Mouse (Mus musculus): Measurements from ENCODE around the gene Mtmr12. TPM values are rescaled to one million over a fixed set of nuclear protein-coding genes. Genes with fewer than 3 reads are reported as not detected.

Mtmr12 gene
- polyA plus RNA-seq, 1 experiment from 2014 or later = 23.4 TPM

DNA sequence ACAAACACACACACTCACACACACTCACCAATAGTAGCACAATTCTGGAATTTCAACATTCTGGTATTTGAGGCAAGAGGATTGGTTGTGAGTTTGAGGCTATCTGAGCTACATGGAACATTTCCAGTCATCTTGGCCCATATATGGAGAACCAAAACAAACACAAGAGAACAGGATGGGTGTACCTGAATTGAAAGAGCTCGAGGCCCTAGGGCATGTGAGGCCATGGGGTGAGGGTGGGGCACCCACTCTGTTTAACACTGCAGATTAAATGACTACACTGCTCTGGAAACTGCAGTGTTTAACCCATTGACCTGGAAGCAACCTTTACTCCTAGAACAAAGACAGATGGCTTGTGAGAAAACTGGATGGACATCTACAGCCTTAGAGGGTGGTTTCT is 108.4 kb downstream of the Mtmr12 start:
- H3K9me3 ChIP-seq (ENCODE audit: low read depth, low read length) = no peaks in the 10 kb centered on the region
- H3K4me1 ChIP-seq (ENCODE audit: insufficient read depth) = no peaks in the 10 kb centered on the region
- no peak overlapping the region for H3K4me2 ChIP-seq
- H3K27me3 ChIP-seq (ENCODE audit: insufficient read depth, low read length) = no peaks in the 10 kb centered on the region
- DNase-seq (no peak), ATAC-seq (ENCODE audit: insufficient read depth) (no peak)
- no peak overlapping the region for H3K27ac ChIP-seq (ENCODE audit: low read depth)
- 3% methylated on average over 1 of the region's 1 CpGs for WGBS
- H3K4me3 ChIP-seq (ENCODE audit: low read depth, low read length) = no peak overlapping the region
- no peak overlapping the region for H3K9ac ChIP-seq
- TF ChIP-seq CTCF (IDR thresholded peaks at IDR 0.05; ENCODE audit: low read depth) = no peak
- H3K36me3 ChIP-seq (ENCODE audit: insufficient read depth) = no peaks in the 10 kb centered on the region

DNA sequence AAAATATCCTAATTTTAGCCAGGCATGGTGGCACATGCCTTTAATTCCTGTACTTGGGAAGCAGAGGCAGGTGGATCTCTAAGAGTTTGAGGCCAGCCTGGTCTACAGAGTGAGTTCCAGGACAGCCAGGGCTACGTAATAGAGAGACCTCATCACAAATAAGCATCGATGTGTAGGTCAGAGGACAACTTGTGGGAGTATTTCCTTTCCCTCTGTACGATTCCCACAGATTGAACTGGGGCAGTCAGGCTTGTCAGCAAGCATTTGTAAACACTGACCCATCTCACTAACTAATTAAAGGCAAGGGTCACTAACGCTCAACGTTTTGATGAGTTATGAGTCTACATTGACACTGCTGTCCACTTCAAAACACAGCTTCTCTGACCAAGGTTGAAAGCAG is 109.8 kb downstream of the Mtmr12 start:
- H3K4me2 ChIP-seq = no peak overlapping the region
- H3K9ac ChIP-seq = no peak overlapping the region
- no peaks in the 10 kb centered on the region for H3K27me3 ChIP-seq (ENCODE audit: insufficient read depth, low read length)
- ATAC-seq (ENCODE audit: insufficient read depth) (no peak), DNase-seq (no peak)
- H3K36me3 ChIP-seq (ENCODE audit: insufficient read depth) = no peaks in the 10 kb centered on the region
- no peaks in the 10 kb centered on the region for H3K4me1 ChIP-seq (ENCODE audit: insufficient read depth)
- no peak overlapping the region for H3K27ac ChIP-seq (ENCODE audit: low read depth)
- H3K9me3 ChIP-seq (ENCODE audit: low read depth, low read length) = no peaks in the 10 kb centered on the region
- 70% methylated on average over 5 of the region's 5 CpGs for WGBS
- H3K4me3 ChIP-seq (ENCODE audit: low read depth, low read length) = no peak overlapping the region
- TF ChIP-seq CTCF (IDR thresholded peaks at IDR 0.05; ENCODE audit: low read depth) = no peak

DNA sequence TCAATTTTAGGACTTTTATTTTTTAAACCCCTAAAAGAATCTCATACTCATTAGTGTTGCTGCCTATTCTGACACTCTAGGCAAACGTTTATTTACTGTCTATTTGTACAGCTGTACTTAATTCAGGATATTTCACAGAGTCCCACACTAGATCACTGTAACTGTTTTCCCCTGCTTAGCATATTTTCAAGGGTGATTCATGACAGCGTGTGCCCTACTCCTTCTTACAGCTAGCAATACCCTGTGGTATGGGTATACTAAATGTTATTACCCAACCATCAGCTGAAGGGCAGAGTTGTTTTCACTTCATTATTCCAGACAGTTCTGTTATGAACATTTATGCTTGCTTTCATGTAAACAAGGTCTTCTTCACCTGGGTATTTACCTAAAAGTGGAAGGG is 111.2 kb downstream of the Mtmr12 start:
- H3K4me2 ChIP-seq = no peak overlapping the region
- H3K36me3 ChIP-seq (ENCODE audit: insufficient read depth) = no peaks in the 10 kb centered on the region
- ATAC-seq (ENCODE audit: insufficient read depth) = no peak
- DNase-seq = no peak
- no peaks in the 10 kb centered on the region for H3K4me1 ChIP-seq (ENCODE audit: insufficient read depth)
- H3K9ac ChIP-seq = no peak overlapping the region
- H3K9me3 ChIP-seq (ENCODE audit: low read depth, low read length) = no peaks in the 10 kb centered on the region
- WGBS = 51% methylated on average over 2 of the region's 2 CpGs
- no peak overlapping the region for H3K27ac ChIP-seq (ENCODE audit: low read depth)
- 0 out of 2 replicates have a peak, but pooled peaks cover 2% of the 10 kb centered on the region for H3K27me3 ChIP-seq (ENCODE audit: insufficient read depth, low read length)
- no peak for TF ChIP-seq CTCF (IDR thresholded peaks at IDR 0.05; ENCODE audit: low read depth)
- H3K4me3 ChIP-seq (ENCODE audit: low read depth, low read length) = no peak overlapping the region

DNA sequence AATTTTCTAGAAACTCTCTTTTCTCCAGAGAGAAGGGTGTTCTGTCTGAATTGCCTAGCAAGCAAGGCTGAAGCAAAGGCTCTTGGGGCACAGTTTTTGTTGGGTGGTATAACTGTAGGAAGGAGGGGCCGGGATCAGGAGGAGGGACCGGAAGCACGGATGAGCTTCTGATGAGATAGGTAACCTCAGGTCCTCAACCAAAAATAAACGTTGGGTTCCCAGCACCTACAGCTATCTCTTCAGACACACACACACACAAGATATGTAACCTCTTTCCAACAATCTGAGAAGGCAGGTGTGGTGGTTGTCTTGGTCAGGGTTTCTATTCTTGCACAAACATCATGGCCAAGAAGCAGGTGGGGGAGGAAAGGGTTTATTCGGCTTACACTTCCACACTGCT is 112.5 kb downstream of the Mtmr12 start:
- Histone ChIP-seq H3K4me3 (ENCODE audit: low read depth, low read length) (no peak overlapping the region), H3K9me3 (ENCODE audit: low read depth, low read length) (no peaks in the 10 kb centered on the region), H3K4me2 (no peak overlapping the region), H3K9ac (no peak overlapping the region), H3K36me3 (ENCODE audit: insufficient read depth) (no peaks in the 10 kb centered on the region), H3K27me3 (ENCODE audit: insufficient read depth, low read length) (0 out of 2 replicates have a peak, but pooled peaks cover 2% of the 10 kb centered on the region), H3K27ac (ENCODE audit: low read depth) (no peak overlapping the region), H3K4me1 (ENCODE audit: insufficient read depth) (no peaks in the 10 kb centered on the region)
- DNase-seq (no peak), ATAC-seq (ENCODE audit: insufficient read depth) (no peak)
- no peak for TF ChIP-seq CTCF (IDR thresholded peaks at IDR 0.05; ENCODE audit: low read depth)
- 70% methylated on average over 5 of the region's 5 CpGs for WGBS

DNA sequence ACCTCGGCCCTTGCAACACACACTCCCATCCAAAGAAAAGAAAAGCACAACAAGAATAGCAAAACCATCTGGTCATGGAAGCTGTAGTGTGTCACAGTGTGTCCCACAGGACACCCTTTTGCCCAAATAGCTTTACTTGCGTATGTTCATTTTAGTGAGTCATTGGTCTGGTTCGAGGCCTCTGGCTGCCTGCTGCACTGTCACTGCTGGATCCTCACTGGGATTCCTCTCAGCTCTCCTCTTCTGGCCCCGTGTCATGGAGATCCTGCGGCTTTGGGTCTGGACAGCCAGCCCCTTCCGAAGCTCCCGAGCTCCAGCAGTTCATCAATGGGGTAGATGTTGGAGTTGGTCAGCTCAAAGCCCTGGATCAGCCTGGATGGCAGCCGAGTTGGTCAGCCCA is 113.6 kb downstream of the Mtmr12 start:
- no peak overlapping the region for H3K4me2 ChIP-seq
- 78% methylated on average over 8 of the region's 8 CpGs for WGBS
- no peak for TF ChIP-seq CTCF (IDR thresholded peaks at IDR 0.05; ENCODE audit: low read depth)
- no peaks in the 10 kb centered on the region for H3K36me3 ChIP-seq (ENCODE audit: insufficient read depth)
- ATAC-seq (ENCODE audit: insufficient read depth) (no peak), DNase-seq (no peak)
- no peaks in the 10 kb centered on the region for H3K4me1 ChIP-seq (ENCODE audit: insufficient read depth)
- no peak overlapping the region for H3K9ac ChIP-seq
- no peak overlapping the region for H3K4me3 ChIP-seq (ENCODE audit: low read depth, low read length)
- no peaks in the 10 kb centered on the region for H3K9me3 ChIP-seq (ENCODE audit: low read depth, low read length)
- H3K27me3 ChIP-seq (ENCODE audit: insufficient read depth, low read length) = 0 out of 2 replicates have a peak, but pooled peaks cover 2% of the 10 kb centered on the region
- H3K27ac ChIP-seq (ENCODE audit: low read depth) = no peak overlapping the region

DNA sequence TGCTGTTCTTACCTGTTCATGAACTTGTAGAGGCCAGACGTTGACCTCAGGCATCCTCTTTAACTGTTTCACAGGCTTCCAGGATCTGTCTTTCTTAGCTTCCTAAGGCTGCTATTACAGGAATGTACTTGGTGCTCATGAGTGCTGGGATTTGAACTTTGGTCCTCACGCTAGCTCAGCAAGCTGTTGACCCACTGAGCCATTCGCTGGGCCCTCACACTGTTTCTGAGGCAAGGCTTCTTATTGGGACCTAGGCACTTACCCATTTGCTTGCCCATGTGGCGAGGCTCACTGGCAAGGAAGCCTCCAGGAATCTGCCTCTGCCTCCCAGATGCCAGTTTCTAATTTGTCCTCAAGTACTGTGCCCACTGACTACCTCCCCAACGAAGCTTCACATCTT is 115.1 kb downstream of the Mtmr12 start:
- no peak overlapping the region; the same call in 1 of the 2 replicates for H3K4me3 ChIP-seq (ENCODE audit: low read depth, low read length)
- no peak for TF ChIP-seq CTCF (IDR thresholded peaks at IDR 0.05; ENCODE audit: low read depth)
- 0 out of 2 replicates have a peak, but pooled peaks cover 2% of the 10 kb centered on the region for H3K27me3 ChIP-seq (ENCODE audit: insufficient read depth, low read length)
- no peaks in the 10 kb centered on the region for H3K9me3 ChIP-seq (ENCODE audit: low read depth, low read length)
- no peaks in the 10 kb centered on the region; the same call in 1 of the 2 replicates for H3K4me1 ChIP-seq (ENCODE audit: insufficient read depth)
- 51% methylated on average over 5 of the region's 5 CpGs for WGBS
- peak overlapping the region; percentile 77 for H3K4me2 ChIP-seq
- H3K27ac ChIP-seq (ENCODE audit: low read depth) = no peak overlapping the region
- ATAC-seq (ENCODE audit: insufficient read depth) = no peak
- DNase-seq = no peak
- 0 out of 2 replicates have a peak, but pooled peaks cover 3% of the 10 kb centered on the region for H3K36me3 ChIP-seq (ENCODE audit: insufficient read depth)
- no peak overlapping the region for H3K9ac ChIP-seq

DNA sequence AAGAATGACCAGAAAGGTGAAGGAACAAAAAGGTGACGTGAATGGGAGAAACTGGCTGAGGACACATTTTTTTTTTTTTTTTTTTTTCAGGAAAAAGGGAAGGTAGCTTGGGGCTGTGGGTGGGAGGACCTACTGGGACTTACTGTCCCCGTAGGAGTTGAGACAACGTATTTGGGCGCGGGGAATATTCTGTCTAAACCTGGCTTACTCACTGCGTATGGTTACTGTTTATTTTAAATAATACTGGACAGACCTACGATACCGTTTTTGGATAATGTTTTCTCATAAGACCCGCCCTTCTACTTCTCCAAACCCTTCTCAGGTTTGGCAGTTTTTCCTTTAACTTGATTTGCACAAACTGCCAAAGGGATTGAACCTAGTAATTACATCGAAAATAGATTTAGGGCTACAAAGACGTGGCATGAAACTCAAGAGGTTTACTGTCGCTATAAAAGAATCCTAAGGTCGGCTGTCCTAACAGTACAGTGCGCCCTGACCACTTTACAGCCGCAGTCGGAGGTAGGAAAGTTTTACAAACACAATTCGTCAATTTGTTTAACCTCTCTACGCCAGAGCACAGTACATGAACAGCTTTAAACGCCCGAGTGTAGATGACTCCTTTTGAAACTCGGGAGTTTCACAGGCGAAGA is 115.7 kb downstream of the Mtmr12 start:
- peak overlapping the region; percentile 98 for H3K9ac ChIP-seq
- no peak for TF ChIP-seq CTCF (IDR thresholded peaks at IDR 0.05; ENCODE audit: low read depth)
- WGBS = 3% methylated on average over 22 of the region's 22 CpGs
- DNase-seq (no peak), ATAC-seq (ENCODE audit: insufficient read depth) (no peak)
- H3K9me3 ChIP-seq (ENCODE audit: low read depth, low read length) = no peaks in the 10 kb centered on the region
- 0 out of 2 replicates have a peak, but pooled peaks cover 2% of the 10 kb centered on the region for H3K27me3 ChIP-seq (ENCODE audit: insufficient read depth, low read length)
- H3K4me2 ChIP-seq = peak overlapping the region; percentile 77
- peaks cover 5% of the 10 kb centered on the region; the same call in 1 of the 2 replicates for H3K36me3 ChIP-seq (ENCODE audit: insufficient read depth)
- H3K4me1 ChIP-seq (ENCODE audit: insufficient read depth) = no peaks in the 10 kb centered on the region; the same call in 1 of the 2 replicates
- peak overlapping the region; percentile 100 for H3K4me3 ChIP-seq (ENCODE audit: low read depth, low read length)
- peak overlapping the region; percentile 96 for H3K27ac ChIP-seq (ENCODE audit: low read depth)

Data from lung, embryonic 14.5 days (tissue).